ENCODE assay signal across 8 mouse cellular contexts in genomic region chr7:96951281-96952051, GRCm38 (mm10). TPM values are rescaled to one million over a fixed set of nuclear protein-coding genes. Genes with fewer than 3 reads are reported as not detected.
DNase-seq lines count a peak whose midpoint lies in the region; ATAC-seq and TF ChIP-seq lines count a peak whose summit lies in the region.

TSS of gene Nars2 (plus strand) at chr7:96951505.

- under 1% methylated on average over 62 of the region's 62 CpGs for WGBS in bone marrow, adult 2 months
- WGBS in embryonic facial prominence, embryonic 15.5 days, result under 1% methylated on average over 62 of the region's 62 CpGs
- WGBS in limb, embryonic 14.5 days, result under 1% methylated on average over 49 of the region's 62 CpGs
- under 1% methylated on average over 60 of the region's 62 CpGs for WGBS in midbrain, postnatal 0 days

- peak within 1 kb of the TSS; percentile 77 for H3K4me2 ChIP-seq in embryonic facial prominence, embryonic 15.5 days (replicated peaks)
- peak within 1 kb of the TSS; percentile 60 for H3K4me2 ChIP-seq in limb, embryonic 14.5 days (replicated peaks; ENCODE audit: low read depth, low read length, severe bottlenecking)
- H3K4me2 ChIP-seq in midbrain, postnatal 0 days (ENCODE audit: low read depth, low read length, poor library complexity, severe bottlenecking), result peak within 1 kb of the TSS; percentile 92

- peak; percentile 91 for TF ChIP-seq POLR2A in bone marrow, adult 2 months (IDR thresholded peaks at IDR 0.05; ENCODE audit: borderline replicate concordance, control insufficient read depth, low read depth, low read length)
- peak; percentile 56; the same call in 1 of the 2 replicates for TF ChIP-seq POLR2A in limb, embryonic 14.5 days (IDR thresholded peaks at IDR 0.05; ENCODE audit: borderline replicate concordance, extremely low read depth, insufficient read depth, insufficient read length)

- H3K9me3 ChIP-seq in embryonic facial prominence, embryonic 15.5 days (replicated peaks), result no peaks in the 10 kb centered on the region
- no peaks in the 10 kb centered on the region for H3K9me3 ChIP-seq in limb, embryonic 14.5 days (ENCODE audit: control insufficient read depth, low read length)
- H3K9me3 ChIP-seq in midbrain, postnatal 0 days (ENCODE audit: low read length), result no peaks in the 10 kb centered on the region

- ATAC-seq in embryonic facial prominence, embryonic 15.5 days (ENCODE audit: insufficient number of reproducible peaks, low FRiP score, low TSS enrichment, low read depth), result peak; percentile 98
- peak; percentile 100 for ATAC-seq in limb, embryonic 14.5 days (ENCODE audit: low FRiP score, low read depth)
- peak; percentile 99 for ATAC-seq in midbrain, postnatal 0 days (ENCODE audit: low FRiP score)

- DNase-seq in 416B (ENCODE audit: low read depth), result peak; percentile 98
- peak; percentile 91 for DNase-seq in heart, adult 8-10 months (ENCODE audit: low spot score)
- DNase-seq in kidney, adult 9 months, result peak; percentile 94
- peak; percentile 95 for DNase-seq in limb, embryonic 14.5 days (ENCODE audit: low spot score)
- peak; percentile 97 for DNase-seq in midbrain, postnatal 0 days (ENCODE audit: low spot score)
- peak; percentile 81 to 85 for DNase-seq in spleen, postnatal 14 days (ENCODE audit: low spot score in 2 of 2)

- peak within 1 kb of the TSS; percentile 71 for H3K9ac ChIP-seq in embryonic facial prominence, embryonic 15.5 days
- peak within 1 kb of the TSS; percentile 84 for H3K9ac ChIP-seq in limb, embryonic 14.5 days (ENCODE audit: low read depth, low read length, severe bottlenecking)
- H3K9ac ChIP-seq in midbrain, postnatal 0 days (replicated peaks; ENCODE audit: low read length, poor library complexity, severe bottlenecking), result peak within 1 kb of the TSS; percentile 79

- no peaks in the 10 kb centered on the region for H3K36me3 ChIP-seq in embryonic facial prominence, embryonic 15.5 days
- H3K36me3 ChIP-seq in limb, embryonic 14.5 days (ENCODE audit: control insufficient read depth, insufficient read depth, low read length), result peaks cover 4% of the 10 kb centered on the region; the same call in 1 of the 2 replicates
- H3K36me3 ChIP-seq in midbrain, postnatal 0 days (ENCODE audit: insufficient read depth, low read length), result no peaks in the 10 kb centered on the region

- peak within 1 kb of the TSS; percentile 85 for H3K27ac ChIP-seq in bone marrow, adult 2 months (ENCODE audit: control insufficient read depth, insufficient read depth, low read depth, low read length, poor library complexity)
- peak within 1 kb of the TSS; percentile 92 for H3K27ac ChIP-seq in embryonic facial prominence, embryonic 15.5 days (replicated peaks)
- H3K27ac ChIP-seq in limb, embryonic 14.5 days (replicated peaks; ENCODE audit: low read depth, low read length), result peak within 1 kb of the TSS; percentile 83
- H3K27ac ChIP-seq in midbrain, postnatal 0 days (ENCODE audit: low read depth, low read length), result peak within 1 kb of the TSS; percentile 71

- H3K27me3 ChIP-seq in embryonic facial prominence, embryonic 15.5 days, result no peaks in the 10 kb centered on the region
- H3K27me3 ChIP-seq in limb, embryonic 14.5 days (ENCODE audit: control insufficient read depth, insufficient read depth, low read length), result no peaks in the 10 kb centered on the region
- no peaks in the 10 kb centered on the region for H3K27me3 ChIP-seq in midbrain, postnatal 0 days (ENCODE audit: insufficient read depth, low read length)

- peak; percentile 34; the same call in 1 of the 2 replicates for TF ChIP-seq CTCF in bone marrow, adult 2 months (IDR thresholded peaks at IDR 0.05; ENCODE audit: control insufficient read depth, insufficient read depth, low read length)
- peak; percentile 76 for TF ChIP-seq CTCF in midbrain, postnatal 0 days (IDR thresholded peaks at IDR 0.05)

- H3K4me3 ChIP-seq in bone marrow, adult 2 months (replicated peaks; ENCODE audit: control insufficient read depth, low read depth, low read length), result peak within 1 kb of the TSS; percentile 98
- H3K4me3 ChIP-seq in embryonic facial prominence, embryonic 15.5 days (replicated peaks), result peak within 1 kb of the TSS; percentile 89
- peak within 1 kb of the TSS; percentile 87 for H3K4me3 ChIP-seq in limb, embryonic 14.5 days (replicated peaks; ENCODE audit: low read length)
- H3K4me3 ChIP-seq in midbrain, postnatal 0 days (ENCODE audit: low read depth, low read length), result peak within 1 kb of the TSS; percentile 76

- H3K4me1 ChIP-seq in bone marrow, adult 2 months (ENCODE audit: control insufficient read depth, insufficient read depth, low read length), result no peaks in the 10 kb centered on the region; the same call in 1 of the 2 replicates
- H3K4me1 ChIP-seq in embryonic facial prominence, embryonic 15.5 days, result peaks cover 11% of the 10 kb centered on the region; the same call in 1 of the 2 replicates
- peaks cover 6% of the 10 kb centered on the region; the same call in 1 of the 2 replicates for H3K4me1 ChIP-seq in limb, embryonic 14.5 days (ENCODE audit: control insufficient read depth, insufficient read depth, low read length)
- peaks cover 10% of the 10 kb centered on the region; the same call in 1 of the 2 replicates for H3K4me1 ChIP-seq in midbrain, postnatal 0 days (ENCODE audit: insufficient read depth, low read length)

RNA-seq across cellular contexts. Expression of gene Nars2, which starts in this region (rescaled TPM):
- polyA plus RNA-seq in bone marrow, adult 2 months (2011; ENCODE audit: insufficient read depth, insufficient read length, low replicate concordance, missing spikeins), result 4.2 and 7.1 TPM in 2 replicates
- polyA plus RNA-seq in embryonic facial prominence, embryonic 15.5 days (2015; fragmentation: Nextera tagmentation; extraction: Ambion mirVana), result 20.5 and 22.7 TPM in 2 replicates
- total RNA-seq in heart, adult 8-10 months (2022), result 10 to 100 TPM; 16.9 to 24.1 (median 19.8) TPM
- polyA plus RNA-seq in limb, embryonic 14.5 days (2012; rRNA removed), result 7.4 and 8.5 TPM in 2 replicates
- 21.0 and 23.1 TPM in 2 replicates for polyA plus RNA-seq in limb, embryonic 14.5 days (2014; fragmentation: Nextera tagmentation; extraction: Ambion mirVana)
- total RNA-seq in midbrain, postnatal 0 days (2014; rRNA removed), result 5.4 and 13.9 TPM in 2 replicates
- 13.2 and 14.9 TPM in 2 replicates for polyA plus RNA-seq in midbrain, postnatal 0 days (2015; fragmentation: Nextera tagmentation; extraction: Ambion mirVana)

Comparison
In these comparisons a context has a peak if more than half of its experiments do, and no peak if none do; other contexts are left out.
1. Peak in every context shown above with its lines: DNase-seq, ATAC-seq, H3K4me3 ChIP-seq and H3K27ac ChIP-seq.